Mouse (Mus musculus): ENCODE data around the gene Brinp1. TPM values are rescaled to one million over a fixed set of nuclear protein-coding genes. Genes with fewer than 3 reads are reported as not detected.

Brinp1 gene
- total RNA-seq (2021): under 1 TPM; 0.31 to 0.54 TPM

DNA sequence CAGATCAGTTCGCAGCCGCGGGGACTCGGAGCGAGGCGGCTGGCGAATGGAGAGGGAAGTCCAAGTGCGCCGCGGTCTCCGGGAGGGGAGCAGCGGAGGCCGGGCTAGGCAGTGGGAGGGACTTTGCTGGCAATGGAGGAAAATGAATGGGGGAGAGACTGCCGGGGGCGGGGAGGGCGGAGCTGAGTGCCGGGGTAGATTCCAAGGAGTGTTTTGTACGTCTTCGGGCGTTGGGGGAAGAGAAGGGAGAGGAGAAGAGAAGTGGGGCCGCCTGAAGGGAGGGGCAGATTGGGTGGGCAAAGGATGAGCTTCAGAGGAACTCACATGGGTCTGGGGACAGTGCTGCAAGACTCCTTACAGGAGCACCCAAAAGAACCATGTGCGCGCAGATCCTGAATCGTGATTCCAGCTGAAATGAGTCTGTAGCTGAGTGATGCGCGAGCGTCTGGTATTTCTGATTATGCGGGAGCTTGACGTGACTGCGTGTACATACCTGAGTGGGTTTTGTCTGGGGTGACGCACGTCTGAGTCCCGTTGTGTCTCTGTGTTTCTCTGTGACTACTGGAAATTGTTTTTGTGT, at the start of gene Brinp1:
TSS of gene Brinp1 (minus strand) at position 76 of the 580 bp plus-strand sequence.
- peak; percentile 24 for DNase-seq

GRCm38 (mm10) chr4:68957265-68957664, 3.1 kb upstream of the Brinp1 start:
- no peak for DNase-seq

DNA sequence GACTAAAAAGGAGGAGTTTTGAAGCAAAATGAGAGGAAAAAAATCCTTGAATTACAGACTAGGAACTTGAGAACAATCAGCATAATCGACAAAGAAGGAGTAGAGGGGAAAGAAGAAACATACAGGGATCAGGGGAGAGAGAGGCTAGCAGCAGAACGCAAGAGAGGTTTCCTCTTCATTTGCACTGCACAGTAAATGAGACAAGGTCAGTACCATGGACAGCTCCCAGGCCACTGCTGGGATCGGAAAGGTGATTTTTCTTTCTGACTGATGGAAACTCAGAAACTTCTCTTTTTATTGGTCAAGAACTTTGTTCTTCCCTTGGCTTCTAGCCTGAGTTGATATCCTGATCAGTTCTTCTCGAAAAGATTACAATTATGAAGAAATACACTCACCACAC, 1.4 kb upstream of the Brinp1 start:
- peak; percentile 78 for DNase-seq

DNA sequence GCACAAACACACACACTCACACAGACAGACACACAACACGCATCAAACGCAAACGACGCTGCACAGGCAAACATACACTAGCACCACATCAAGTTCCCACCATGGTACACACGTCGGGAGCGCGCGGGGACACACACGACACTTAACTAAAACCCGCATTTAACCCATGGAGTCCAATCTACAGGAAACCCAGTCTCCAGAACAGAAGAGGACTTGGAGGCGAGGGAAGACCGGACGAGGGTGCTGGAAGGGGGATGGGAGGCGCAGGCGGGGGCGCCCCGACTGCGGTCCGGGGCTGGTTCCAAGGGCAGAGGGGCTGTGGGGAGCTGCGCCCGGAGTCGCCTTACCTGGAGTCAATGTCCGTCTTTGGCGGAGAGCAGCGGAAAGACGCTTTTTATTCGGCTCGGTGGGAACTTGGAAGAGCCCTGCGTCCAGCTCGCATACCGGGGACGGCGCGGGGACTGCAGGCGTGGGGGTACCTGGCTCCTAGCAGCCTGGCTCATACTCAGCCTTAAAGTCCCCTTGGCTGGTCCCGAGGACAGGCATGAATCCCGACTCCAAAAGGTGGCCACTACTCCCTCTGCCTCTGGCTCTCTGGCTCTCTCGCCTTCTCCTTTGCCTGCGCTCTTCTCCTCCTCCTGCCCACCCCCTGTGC, 403 bp downstream of the Brinp1 start:
- no peak for DNase-seq

DNA sequence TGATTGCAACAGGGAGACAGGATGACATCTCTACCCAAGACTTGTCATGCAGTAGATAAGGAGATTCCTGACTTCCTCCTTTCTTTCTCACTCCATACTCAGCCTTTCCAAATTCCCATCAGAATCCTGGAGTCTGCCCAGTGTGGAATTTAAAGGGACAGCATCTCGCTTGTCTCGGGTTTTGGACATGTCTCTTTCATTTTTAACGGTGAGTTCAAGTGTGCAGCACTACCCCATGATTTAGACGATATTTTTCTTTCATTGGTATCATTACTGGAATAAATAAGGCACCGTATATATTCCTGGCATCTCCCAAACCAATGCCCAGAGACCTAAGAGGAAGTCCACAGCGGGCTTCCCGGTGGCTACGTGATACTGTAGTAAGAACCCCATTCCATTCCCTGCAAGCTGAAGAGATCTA, 1.1 kb downstream of the Brinp1 start:
- no peak for DNase-seq

- DNase-seq: peak; percentile 11
Observed at GRCm38 (mm10) chr4:68950556-68950955, 3.6 kb downstream of the Brinp1 start.

- DNase-seq: no peak
Observed at GRCm38 (mm10) chr4:68942938-68943337, 11.3 kb downstream of the Brinp1 start.

GRCm38 (mm10) chr4:68930022-68930421, 24.2 kb downstream of the Brinp1 start:
- DNase-seq: no peak

GRCm38 (mm10) chr4:68926091-68926490, 28.1 kb downstream of the Brinp1 start:
- DNase-seq: no peak

DNA sequence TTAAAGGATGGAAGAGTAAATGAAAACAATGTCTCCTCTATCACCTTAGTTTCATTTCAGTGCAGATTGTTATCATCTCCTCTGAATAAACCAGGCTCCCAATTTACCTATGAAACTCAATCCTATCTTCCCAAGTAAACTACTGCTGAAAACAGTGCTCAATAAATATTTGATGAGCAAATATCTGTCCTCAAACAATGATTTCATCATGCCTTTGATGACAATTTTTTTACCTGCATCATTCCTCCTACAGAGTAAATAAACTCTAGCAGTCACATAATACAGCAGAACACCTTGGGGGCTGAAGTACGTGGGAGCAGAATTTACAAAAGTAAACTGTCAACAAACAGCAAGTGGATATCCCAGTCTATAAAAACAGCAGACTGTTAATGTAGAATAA, 31.3 kb downstream of the Brinp1 start:
- DNase-seq: no peak

- no peak for DNase-seq
Observed at GRCm38 (mm10) chr4:68922504-68922903, 31.7 kb downstream of the Brinp1 start.

GRCm38 (mm10) chr4:68920127-68920526, 34.1 kb downstream of the Brinp1 start:
- no peak for DNase-seq

GRCm38 (mm10) chr4:68910942-68911341, 43.3 kb downstream of the Brinp1 start:
- DNase-seq: no peak

DNA sequence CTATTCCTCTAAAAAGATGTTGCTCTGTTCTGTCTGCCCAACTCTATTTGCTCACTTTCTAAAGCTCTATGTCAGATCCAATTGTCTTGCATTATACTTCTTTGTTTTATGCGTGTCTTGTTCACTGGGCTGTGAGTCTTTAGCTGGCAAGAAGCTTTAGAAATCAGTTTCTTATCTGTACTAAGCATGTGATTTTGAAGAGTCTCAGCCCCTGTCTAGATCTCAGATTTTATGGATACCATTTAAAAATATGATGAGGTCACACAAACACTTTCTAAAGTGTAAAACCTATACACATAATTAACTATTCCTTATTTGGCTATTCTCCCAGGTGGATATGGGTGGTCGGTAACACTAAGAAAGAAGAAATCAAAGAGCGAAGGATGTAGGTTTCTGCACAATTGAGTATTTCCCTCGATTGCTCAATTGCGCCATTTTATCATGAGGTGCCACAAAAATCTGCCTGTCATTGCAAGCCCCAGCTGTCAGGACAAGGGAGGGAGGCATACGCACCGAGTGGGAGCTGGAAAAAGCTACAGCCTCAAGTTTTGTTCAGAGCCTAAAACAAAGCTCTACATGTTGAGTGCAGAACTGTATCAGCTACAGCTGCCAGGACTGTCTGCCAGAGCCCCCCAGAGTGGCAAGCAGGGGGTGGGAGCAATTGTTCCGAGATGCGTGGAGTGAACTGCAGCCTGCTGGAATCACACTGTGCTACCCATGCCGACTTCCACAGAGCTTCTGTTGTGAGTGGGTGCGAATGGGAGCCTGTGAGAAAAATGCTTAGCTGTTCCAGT, 47.6 kb downstream of the Brinp1 start:
- DNase-seq: peak; percentile 4

GRCm38 (mm10) chr4:68890526-68890925, 63.7 kb downstream of the Brinp1 start:
- DNase-seq: no peak

DNA sequence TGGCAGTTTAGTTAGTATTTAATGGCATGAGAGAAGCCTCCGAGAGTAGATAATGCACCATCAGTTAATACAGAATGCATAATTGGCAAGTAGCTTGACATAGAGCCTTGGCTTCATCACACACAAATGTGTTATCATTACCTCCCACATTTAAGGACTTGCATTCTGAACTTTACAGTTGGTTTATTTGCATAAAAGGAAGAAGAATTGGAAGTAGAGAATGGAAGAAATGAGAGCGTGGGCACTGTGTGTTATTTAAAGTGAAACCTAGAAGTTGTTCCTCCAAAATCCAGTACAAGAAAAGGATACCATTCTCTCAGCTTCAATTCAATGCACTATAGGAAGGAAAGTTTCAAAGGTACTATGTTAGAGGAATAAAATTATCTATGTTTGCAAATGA, 67.9 kb downstream of the Brinp1 start:
- DNase-seq: no peak

- DNase-seq: no peak
Observed at GRCm38 (mm10) chr4:68872028-68872427, 82.2 kb downstream of the Brinp1 start.

DNA sequence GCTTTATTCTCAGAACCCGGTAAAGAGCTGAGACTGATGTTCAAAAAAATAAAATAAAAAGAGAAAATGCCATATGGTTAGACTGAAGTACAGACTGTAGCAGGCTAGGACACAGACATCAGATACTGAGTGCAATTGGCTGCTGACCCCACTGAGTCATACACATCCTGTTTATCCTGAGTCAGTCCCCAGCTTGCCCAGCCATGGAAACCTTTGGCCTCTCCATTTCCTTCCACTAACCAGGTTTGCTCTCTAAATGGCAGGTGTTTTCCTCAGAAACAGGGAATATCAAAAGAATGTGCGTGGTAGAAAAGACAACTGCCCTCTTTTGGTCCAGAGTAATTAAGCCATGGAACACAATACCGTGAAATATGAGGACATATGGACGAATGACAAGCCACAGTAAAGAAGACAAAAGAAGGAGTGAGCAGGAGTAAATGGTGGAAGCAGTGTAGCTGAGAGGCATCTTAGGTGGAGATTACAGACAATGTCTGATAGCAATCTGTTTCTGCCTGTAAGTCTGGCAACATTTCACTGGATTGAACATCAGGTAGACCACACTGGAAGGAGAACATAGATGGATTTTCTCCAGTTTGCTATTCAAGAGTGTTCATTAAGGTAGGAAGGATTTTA, 88.9 kb downstream of the Brinp1 start:
- DNase-seq: no peak

GRCm38 (mm10) chr4:68864668-68865067, 89.5 kb downstream of the Brinp1 start:
- no peak for DNase-seq

- no peak for DNase-seq
Observed at GRCm38 (mm10) chr4:68856868-68857267, 97.3 kb downstream of the Brinp1 start.

DNA sequence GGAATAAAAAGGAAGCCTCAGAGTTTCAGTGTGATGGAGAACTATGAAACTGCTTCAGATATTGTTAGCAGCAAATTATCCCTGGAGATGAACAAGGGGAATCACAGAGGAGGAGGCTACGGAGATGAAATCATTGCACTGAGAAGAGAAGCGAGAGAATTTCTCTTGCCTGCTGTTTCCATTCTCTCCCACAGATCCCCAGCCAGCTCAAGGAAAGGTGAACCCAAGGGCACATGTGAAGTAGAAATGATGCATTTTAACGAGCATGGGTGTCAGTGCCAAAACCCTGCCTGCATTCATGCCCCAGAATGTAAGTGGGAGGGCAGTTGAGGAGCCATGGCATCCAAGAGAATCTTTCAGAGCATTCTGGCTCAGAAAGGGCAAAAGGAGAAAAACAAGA, 104.5 kb downstream of the Brinp1 start:
- DNase-seq: no peak

DNA sequence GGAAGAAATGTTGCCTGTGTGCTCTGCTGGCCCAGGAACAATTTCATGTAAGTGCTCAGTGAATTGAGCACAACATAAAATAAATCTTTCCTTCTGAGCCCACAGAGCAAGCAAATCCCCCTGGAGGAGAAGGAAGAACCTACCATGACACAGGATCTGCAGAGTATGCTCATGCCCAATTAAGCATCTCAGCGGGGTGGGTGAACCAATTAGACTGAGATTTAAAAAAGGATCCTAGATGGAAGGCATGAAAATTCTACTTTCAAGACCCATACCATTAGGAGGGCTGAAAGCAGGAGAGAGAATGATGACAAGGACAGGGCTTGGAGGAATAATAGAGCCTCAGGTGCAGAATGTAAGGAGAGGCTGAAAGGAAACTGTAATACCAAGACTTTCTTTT, 107.2 kb downstream of the Brinp1 start:
- no peak for DNase-seq

- DNase-seq: peak; percentile 25
Observed at GRCm38 (mm10) chr4:68845964-68846363, 108.2 kb downstream of the Brinp1 start.

Measured in heart, postnatal 4 days (tissue).